Mouse (Mus musculus): ENCODE measurements around the gene Pcna. TPM values are rescaled to one million over a fixed set of nuclear protein-coding genes. Genes with fewer than 3 reads are reported as not detected.
A peak's percentile ranks its signal among the peaks of the same experiment; 100 is the strongest.
"Not testable (repeated sequence)": the region's sequence is repeated elsewhere in the genome, so short reads cannot be mapped to it uniquely, and the experiment has no call there.

Gene Pcna
- polyA plus RNA-seq, 1 experiment = 81.7 TPM

DNA sequence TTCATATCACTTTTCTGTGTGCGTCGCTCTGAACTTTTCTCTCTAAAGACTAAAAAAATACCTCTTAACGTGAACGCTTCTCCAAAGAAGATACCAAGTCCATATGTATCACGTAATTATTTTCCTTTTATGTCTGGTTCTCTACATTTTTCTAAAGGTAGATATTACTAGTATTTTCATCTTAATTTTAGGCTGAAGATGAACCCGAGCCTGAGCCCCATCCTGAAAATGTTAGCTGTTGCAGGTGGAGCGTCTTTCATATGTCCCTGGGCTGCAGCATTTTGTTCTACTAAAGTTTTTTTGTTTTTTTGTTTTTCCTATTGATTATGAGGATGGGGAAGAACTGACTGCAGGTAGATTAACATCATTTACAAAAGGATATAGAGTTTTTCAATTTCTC, 489 bp upstream of the Pcna start:
- no peaks in the 10 kb centered on the region for H3K27me3 ChIP-seq (ENCODE audit: control insufficient read depth, insufficient read depth, low read length)
- WGBS = 1% methylated on average over 7 of the region's 7 CpGs
- no peak overlapping the region; the same call in 1 of the 2 replicates for H3K4me3 ChIP-seq (ENCODE audit: extremely low read depth, insufficient read depth, insufficient read length)
- no peak overlapping the region for H3K27ac ChIP-seq (ENCODE audit: insufficient read depth, low read length)
- TF ChIP-seq POLR2A (IDR thresholded peaks at IDR 0.05; ENCODE audit: low read depth, low read length) = no peak
- no peak for TF ChIP-seq CTCF (IDR thresholded peaks at IDR 0.05; ENCODE audit: extremely low read depth, insufficient read depth, insufficient read length, insufficient replicate concordance)
- H3K4me1 ChIP-seq (ENCODE audit: control insufficient read depth, insufficient read depth, insufficient read length) = no peaks in the 10 kb centered on the region
- H3K36me3 ChIP-seq (ENCODE audit: control insufficient read depth, insufficient read depth, low read length) = peaks cover 6% of the 10 kb centered on the region
- DNase-seq (ENCODE audit: low read depth in 1 of 2, low spot score in 2 of 2) = no peak

GRCm38 (mm10) chr2:132251911-132252310, 1.2 kb downstream of the Pcna start:
- Histone ChIP-seq H3K27me3 (ENCODE audit: control insufficient read depth, insufficient read depth, low read length) (no peaks in the 10 kb centered on the region), H3K27ac (ENCODE audit: insufficient read depth, low read length) (no peak overlapping the region), H3K36me3 (ENCODE audit: control insufficient read depth, insufficient read depth, low read length) (peaks cover 6% of the 10 kb centered on the region), H3K4me3 (ENCODE audit: extremely low read depth, insufficient read depth, insufficient read length) (peak overlapping the region; percentile 76; the same call in 1 of the 2 replicates), H3K4me1 (ENCODE audit: control insufficient read depth, insufficient read depth, insufficient read length) (peaks cover 6% of the 10 kb centered on the region; the same call in 1 of the 2 replicates)
- no peak for DNase-seq (ENCODE audit: low read depth in 1 of 2, low spot score in 2 of 2)
- no peak for TF ChIP-seq POLR2A (IDR thresholded peaks at IDR 0.05; ENCODE audit: low read depth, low read length)
- no peak for TF ChIP-seq CTCF (IDR thresholded peaks at IDR 0.05; ENCODE audit: extremely low read depth, insufficient read depth, insufficient read length, insufficient replicate concordance)
- whole genome bisulfite sequencing = 6% methylated on average over 8 of the region's 8 CpGs

DNA sequence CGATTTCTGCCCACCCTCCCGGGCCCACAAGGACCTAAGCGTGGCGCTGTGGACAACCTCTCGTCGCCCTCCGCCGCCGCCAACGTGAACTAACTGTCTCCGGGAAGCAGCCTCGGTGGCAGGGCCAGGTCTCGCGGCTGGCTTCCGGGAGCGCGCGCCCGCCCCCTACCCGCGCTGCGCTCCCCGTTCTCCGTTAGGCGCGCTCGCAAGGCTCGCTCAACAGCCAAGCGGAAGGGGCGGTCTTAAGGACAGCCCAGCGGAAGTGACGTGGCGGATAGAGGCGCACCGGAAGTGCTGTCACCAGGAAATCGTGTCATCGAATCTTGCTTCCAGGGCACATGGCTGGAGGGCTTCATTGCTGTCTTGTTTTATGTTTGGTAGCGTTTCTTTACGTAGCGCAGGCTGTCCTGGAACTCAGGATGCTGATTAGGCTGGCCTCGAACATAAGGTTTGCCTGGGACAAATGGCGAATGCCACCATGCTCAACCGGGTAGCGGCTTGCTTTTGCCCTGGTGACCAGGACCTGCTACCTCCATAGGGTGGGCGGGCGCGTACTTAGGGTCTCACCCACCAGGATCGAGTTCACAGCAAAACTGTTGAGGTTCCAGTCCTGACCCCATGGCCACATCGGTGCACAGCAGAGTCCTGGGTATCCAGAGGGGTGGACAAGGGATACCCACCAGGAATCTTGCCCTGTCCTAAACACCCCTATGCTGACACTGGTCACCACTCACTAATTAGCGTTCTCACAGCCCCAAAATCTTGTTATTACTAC, 5.4 kb downstream of the Pcna start, which contains the start of gene Tmem230:
Gene Tmem230 (minus strand): TSS at position 269 of the 775 bp plus-strand sequence.
- peak within 1 kb of the TSS; percentile 69 for H3K4me3 ChIP-seq (ENCODE audit: extremely low read depth, insufficient read depth, insufficient read length)
- no peaks in the 10 kb centered on the region for H3K27me3 ChIP-seq (ENCODE audit: control insufficient read depth, insufficient read depth, low read length)
- DNase-seq (ENCODE audit: low read depth in 1 of 2, low spot score in 2 of 2) = peak; percentile 93
- peak; percentile 51; the same call in 1 of the 2 replicates for TF ChIP-seq POLR2A (IDR thresholded peaks at IDR 0.05; ENCODE audit: low read depth, low read length)
- no peak for TF ChIP-seq CTCF (IDR thresholded peaks at IDR 0.05; ENCODE audit: extremely low read depth, insufficient read depth, insufficient read length, insufficient replicate concordance)
- H3K36me3 ChIP-seq (ENCODE audit: control insufficient read depth, insufficient read depth, low read length) = peaks cover 6% of the 10 kb centered on the region
- peak within 1 kb of the TSS; percentile 82 for H3K27ac ChIP-seq (ENCODE audit: insufficient read depth, low read length)
- H3K4me1 ChIP-seq (ENCODE audit: control insufficient read depth, insufficient read depth, insufficient read length) = peaks cover 6% of the 10 kb centered on the region; the same call in 1 of the 2 replicates
- WGBS = 11% methylated on average over 50 of the region's 50 CpGs

DNA sequence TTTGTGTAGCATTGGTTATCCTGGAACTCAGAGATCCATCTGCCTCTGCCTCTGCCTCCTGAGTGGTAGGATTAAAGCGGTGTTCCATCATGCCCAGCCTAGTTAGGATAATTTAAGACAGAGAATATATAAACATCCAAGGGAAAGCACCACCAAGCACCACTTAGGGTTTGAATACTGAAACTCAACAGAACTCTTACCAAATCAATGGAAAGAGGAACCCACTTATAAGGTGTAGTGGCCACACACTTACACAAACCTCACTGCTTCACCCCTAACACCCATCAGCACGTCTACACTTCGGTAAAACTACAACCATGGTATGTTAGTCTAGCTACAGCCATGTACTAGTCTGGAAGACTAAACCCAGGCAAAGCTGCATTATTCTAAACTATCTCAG, 9.7 kb downstream of the Pcna start:
- Histone ChIP-seq H3K4me3 (ENCODE audit: extremely low read depth, insufficient read depth, insufficient read length) (no peak overlapping the region), H3K36me3 (ENCODE audit: control insufficient read depth, insufficient read depth, low read length) (peaks cover 4% of the 10 kb centered on the region), H3K27me3 (ENCODE audit: control insufficient read depth, insufficient read depth, low read length) (no peaks in the 10 kb centered on the region), H3K27ac (ENCODE audit: insufficient read depth, low read length) (no peak overlapping the region), H3K4me1 (ENCODE audit: control insufficient read depth, insufficient read depth, insufficient read length) (peaks cover 6% of the 10 kb centered on the region; the same call in 1 of the 2 replicates)
- TF ChIP-seq POLR2A (IDR thresholded peaks at IDR 0.05; ENCODE audit: low read depth, low read length) (no peak), CTCF (IDR thresholded peaks at IDR 0.05; ENCODE audit: extremely low read depth, insufficient read depth, insufficient read length, insufficient replicate concordance) (no peak)
- DNase-seq (ENCODE audit: low read depth in 1 of 2, low spot score in 2 of 2) = no peak
- 81% methylated on average over 3 of the region's 3 CpGs for WGBS

DNA sequence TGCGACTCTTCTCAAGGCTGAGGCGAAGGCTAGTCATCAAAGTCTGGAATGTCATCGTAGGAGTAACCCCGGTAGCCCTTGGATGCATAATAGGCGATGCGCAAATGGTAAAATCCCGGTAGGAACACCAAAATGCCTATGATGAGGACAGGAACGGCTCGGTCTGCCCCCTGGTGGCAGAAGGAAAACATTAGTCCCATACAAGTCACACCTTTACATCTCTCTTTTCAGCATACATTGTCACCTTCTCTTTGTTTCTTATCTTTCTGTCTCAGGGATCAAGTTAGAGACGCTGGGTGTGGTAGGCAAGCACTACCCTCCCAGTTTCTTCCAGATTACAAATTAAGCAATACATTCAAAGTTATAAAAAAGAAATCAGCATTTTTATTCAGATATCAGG, 12.7 kb downstream of the Pcna start:
- 63% methylated on average over 10 of the region's 10 CpGs for WGBS
- H3K27me3 ChIP-seq (ENCODE audit: control insufficient read depth, insufficient read depth, low read length); H3K27ac ChIP-seq (ENCODE audit: insufficient read depth, low read length); H3K4me1 ChIP-seq (ENCODE audit: control insufficient read depth, insufficient read depth, insufficient read length); H3K4me3 ChIP-seq (ENCODE audit: extremely low read depth, insufficient read depth, insufficient read length); H3K36me3 ChIP-seq (ENCODE audit: control insufficient read depth, insufficient read depth, low read length): not testable (repeated sequence)
- peak in 1 of 2 experiments; percentile 24 for DNase-seq (ENCODE audit: low read depth in 1 of 2, low spot score in 2 of 2)

GRCm38 (mm10) chr2:132239434-132239833, 13.7 kb downstream of the Pcna start:
- not testable (repeated sequence) for H3K36me3 ChIP-seq (ENCODE audit: control insufficient read depth, insufficient read depth, low read length); H3K4me3 ChIP-seq (ENCODE audit: extremely low read depth, insufficient read depth, insufficient read length); H3K4me1 ChIP-seq (ENCODE audit: control insufficient read depth, insufficient read depth, insufficient read length); DNase-seq (ENCODE audit: low read depth in 1 of 2, low spot score in 2 of 2); H3K27me3 ChIP-seq (ENCODE audit: control insufficient read depth, insufficient read depth, low read length); H3K27ac ChIP-seq (ENCODE audit: insufficient read depth, low read length)
- 88% methylated on average over 3 of the region's 3 CpGs for WGBS

GRCm38 (mm10) chr2:132235975-132236374, 17.1 kb downstream of the Pcna start:
- whole genome bisulfite sequencing = 59% methylated on average over 7 of the region's 7 CpGs
- H3K27ac ChIP-seq (ENCODE audit: insufficient read depth, low read length) = no peak overlapping the region

More at GRCm38 (mm10) chr2:132235975-132236374, 17.1 kb downstream of the Pcna start:
- no peaks in the 10 kb centered on the region for H3K27me3 ChIP-seq (ENCODE audit: control insufficient read depth, insufficient read depth, low read length)
- no peaks in the 10 kb centered on the region; the same call in 1 of the 2 replicates for H3K36me3 ChIP-seq (ENCODE audit: control insufficient read depth, insufficient read depth, low read length)
- H3K4me1 ChIP-seq (ENCODE audit: control insufficient read depth, insufficient read depth, insufficient read length) = no peaks in the 10 kb centered on the region
- no peak for TF ChIP-seq POLR2A (IDR thresholded peaks at IDR 0.05; ENCODE audit: low read depth, low read length)
- H3K4me3 ChIP-seq (ENCODE audit: extremely low read depth, insufficient read depth, insufficient read length) = no peak overlapping the region
- DNase-seq (ENCODE audit: low read depth in 1 of 2, low spot score in 2 of 2) = no peak
